Mouse (Mus musculus) hindbrain, embryonic 12.5 days (tissue): ENCODE data around the gene Krba1. TPM values are rescaled to one million over a fixed set of nuclear protein-coding genes. Genes with fewer than 3 reads are reported as not detected.

Experiments
- microRNA-seq: library from miRNA; unstranded; fragments of <30 nt; microRNA quantifications from one replicate; pipeline ENCODE4, GENCODE M21; 2017
- polyA plus RNA-seq: library from polyadenylated mRNA; unstranded; fragments of >200 nt; fragmentation: Nextera tagmentation; extraction: Ambion mirVana; gene quantifications from 2 replicates; pipeline ENCODE4 v1.2.1, GENCODE M21; 2016

The Krba1 gene
- polyA plus RNA-seq, 1 experiment from 2014 or later: 29.9 TPM

Small RNA genes within 50 kb of the gene (microRNA-seq; reads per million reads assigned to microRNA genes)
- not detected for gene Gm24325

Other genes starting within 250 kb of the Krba1 start
- 21.2 and 22.2 TPM in 2 replicates for gene Zfp467, start 50.2 kb downstream of the Krba1 start, polyA plus RNA-seq
- 0.34 and 0.40 TPM in 2 replicates for gene Sspo, start 52.6 kb downstream of the Krba1 start, polyA plus RNA-seq
- gene Atp6v0e2, start 142.0 kb downstream of the Krba1 start, polyA plus RNA-seq: 74.7 and 75.0 TPM in 2 replicates
- 19.7 and 22.5 TPM in 2 replicates for gene Lrrc61, start 159.2 kb downstream of the Krba1 start, polyA plus RNA-seq
- gene Rarres2, start 177.2 kb downstream of the Krba1 start, polyA plus RNA-seq: 1.8 and 3.3 TPM in 2 replicates
- not detected in 2 replicates for gene Gm45021, start 194.0 kb downstream of the Krba1 start, polyA plus RNA-seq
- 43.1 and 43.9 TPM in 2 replicates for gene Repin1, start 198.3 kb downstream of the Krba1 start, polyA plus RNA-seq
- gene Gm44965, start 198.4 kb downstream of the Krba1 start, polyA plus RNA-seq: not detected in 2 replicates
- 12.7 and 14.6 TPM in 2 replicates for gene Zfp775, start 206.5 kb downstream of the Krba1 start, polyA plus RNA-seq
- gene AI854703, start 231.2 kb downstream of the Krba1 start, polyA plus RNA-seq: 2.6 and 3.1 TPM in 2 replicates